Mouse (Mus musculus): ENCODE data around the gene Ankrd44. TPM values are rescaled to one million over a fixed set of nuclear protein-coding genes. Genes with fewer than 3 reads are reported as not detected.

The Ankrd44 gene
- polyA plus RNA-seq, 1 experiment from 2014 or later: 25.8 TPM

GRCm38 (mm10) chr1:54771471-54771870, 154.7 kb downstream of the Ankrd44 start:
- peaks cover 18% of the 10 kb centered on the region for H3K36me3 ChIP-seq
- ATAC-seq (ENCODE audit: insufficient number of reproducible peaks, insufficient read depth, low FRiP score, low TSS enrichment, low read depth): no peak
- H3K4me2 ChIP-seq: no peak overlapping the region
- no peak overlapping the region for H3K4me3 ChIP-seq
- H3K4me1 ChIP-seq: no peaks in the 10 kb centered on the region
- H3K9ac ChIP-seq: no peak overlapping the region
- H3K27me3 ChIP-seq: no peaks in the 10 kb centered on the region
- WGBS: 83% methylated on average over 3 of the region's 3 CpGs
- no peak overlapping the region for H3K27ac ChIP-seq
- peaks cover 8% of the 10 kb centered on the region; the same call in 1 of the 2 replicates for H3K9me3 ChIP-seq

GRCm38 (mm10) chr1:54767221-54767620, 159.0 kb downstream of the Ankrd44 start:
- WGBS: 58% methylated on average over 3 of the region's 3 CpGs
- peaks cover 37% of the 10 kb centered on the region for H3K36me3 ChIP-seq

DNA sequence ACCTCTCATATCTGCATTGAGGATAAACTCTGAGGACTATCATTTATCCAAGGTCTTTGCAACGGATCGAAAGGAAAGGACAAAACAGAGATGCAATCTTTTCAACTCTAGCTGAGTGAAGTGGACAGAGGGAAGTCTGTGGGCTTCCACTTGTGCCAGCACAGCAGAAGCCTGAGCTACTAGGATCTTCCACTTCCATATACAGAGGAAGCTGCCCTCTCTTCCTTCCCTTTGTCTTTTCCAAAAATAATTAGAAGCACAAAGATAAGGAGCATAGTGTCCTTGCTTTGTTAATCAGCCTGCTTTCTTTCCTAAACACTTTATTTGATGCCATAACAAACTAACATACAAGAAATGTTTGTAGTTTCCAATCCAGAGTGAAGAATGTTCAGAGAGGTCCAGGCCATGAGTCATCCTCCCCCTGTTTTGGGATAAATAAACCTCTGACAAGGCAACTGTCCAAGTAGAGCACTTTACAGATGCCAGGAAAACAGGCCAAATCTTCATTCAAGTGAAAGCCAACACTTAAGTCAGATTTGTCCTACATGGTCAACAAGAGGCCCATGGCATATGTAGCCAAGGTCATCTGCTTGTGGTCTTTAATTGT, 160.5 kb downstream of the Ankrd44 start:
- no peak overlapping the region for H3K4me2 ChIP-seq
- ATAC-seq (ENCODE audit: insufficient number of reproducible peaks, insufficient read depth, low FRiP score, low TSS enrichment, low read depth): no peak
- H3K9me3 ChIP-seq: 0 out of 2 replicates have a peak, but pooled peaks cover under 1% of the 10 kb centered on the region
- H3K9ac ChIP-seq: no peak overlapping the region
- 92% methylated on average over 2 of the region's 2 CpGs for WGBS
- H3K27ac ChIP-seq: no peak overlapping the region
- H3K27me3 ChIP-seq: no peaks in the 10 kb centered on the region
- no peaks in the 10 kb centered on the region for H3K4me1 ChIP-seq
- no peak overlapping the region for H3K4me3 ChIP-seq
- H3K36me3 ChIP-seq: peaks cover 37% of the 10 kb centered on the region

More at GRCm38 (mm10) chr1:54767221-54767620, 159.0 kb downstream of the Ankrd44 start:
- Histone ChIP-seq H3K9me3 (peaks cover 8% of the 10 kb centered on the region; the same call in 1 of the 2 replicates), H3K27me3 (no peaks in the 10 kb centered on the region), H3K4me3 (no peak overlapping the region), H3K27ac (no peak overlapping the region), H3K9ac (no peak overlapping the region), H3K4me1 (no peaks in the 10 kb centered on the region), H3K4me2 (no peak overlapping the region)
- ATAC-seq (ENCODE audit: insufficient number of reproducible peaks, insufficient read depth, low FRiP score, low TSS enrichment, low read depth): no peak

GRCm38 (mm10) chr1:54762216-54762807, 163.9 kb downstream of the Ankrd44 start:
- H3K27me3 ChIP-seq: no peaks in the 10 kb centered on the region
- H3K27ac ChIP-seq: no peak overlapping the region
- no peak overlapping the region for H3K4me3 ChIP-seq
- H3K36me3 ChIP-seq: peaks cover 38% of the 10 kb centered on the region
- H3K9me3 ChIP-seq: no peaks in the 10 kb centered on the region
- H3K4me1 ChIP-seq: no peaks in the 10 kb centered on the region
- ATAC-seq (ENCODE audit: insufficient number of reproducible peaks, insufficient read depth, low FRiP score, low TSS enrichment, low read depth): no peak
- 79% methylated on average over 10 of the region's 10 CpGs for WGBS
- no peak overlapping the region for H3K9ac ChIP-seq
- no peak overlapping the region for H3K4me2 ChIP-seq

GRCm38 (mm10) chr1:54759841-54760240, 166.3 kb downstream of the Ankrd44 start:
- Histone ChIP-seq H3K4me1 (no peaks in the 10 kb centered on the region), H3K4me2 (no peak overlapping the region), H3K9ac (no peak overlapping the region), H3K36me3 (peaks cover 25% of the 10 kb centered on the region), H3K4me3 (no peak overlapping the region), H3K27me3 (no peaks in the 10 kb centered on the region), H3K27ac (no peak overlapping the region), H3K9me3 (no peaks in the 10 kb centered on the region)
- ATAC-seq (ENCODE audit: insufficient number of reproducible peaks, insufficient read depth, low FRiP score, low TSS enrichment, low read depth): no peak

GRCm38 (mm10) chr1:54757291-54757690, 168.9 kb downstream of the Ankrd44 start:
- Histone ChIP-seq H3K27ac (no peak overlapping the region), H3K36me3 (peaks cover 24% of the 10 kb centered on the region), H3K9me3 (no peaks in the 10 kb centered on the region), H3K9ac (no peak overlapping the region), H3K4me3 (no peak overlapping the region), H3K27me3 (no peaks in the 10 kb centered on the region), H3K4me2 (no peak overlapping the region), H3K4me1 (no peaks in the 10 kb centered on the region)
- ATAC-seq (ENCODE audit: insufficient number of reproducible peaks, insufficient read depth, low FRiP score, low TSS enrichment, low read depth): no peak
- WGBS: 81% methylated on average over 3 of the region's 3 CpGs

DNA sequence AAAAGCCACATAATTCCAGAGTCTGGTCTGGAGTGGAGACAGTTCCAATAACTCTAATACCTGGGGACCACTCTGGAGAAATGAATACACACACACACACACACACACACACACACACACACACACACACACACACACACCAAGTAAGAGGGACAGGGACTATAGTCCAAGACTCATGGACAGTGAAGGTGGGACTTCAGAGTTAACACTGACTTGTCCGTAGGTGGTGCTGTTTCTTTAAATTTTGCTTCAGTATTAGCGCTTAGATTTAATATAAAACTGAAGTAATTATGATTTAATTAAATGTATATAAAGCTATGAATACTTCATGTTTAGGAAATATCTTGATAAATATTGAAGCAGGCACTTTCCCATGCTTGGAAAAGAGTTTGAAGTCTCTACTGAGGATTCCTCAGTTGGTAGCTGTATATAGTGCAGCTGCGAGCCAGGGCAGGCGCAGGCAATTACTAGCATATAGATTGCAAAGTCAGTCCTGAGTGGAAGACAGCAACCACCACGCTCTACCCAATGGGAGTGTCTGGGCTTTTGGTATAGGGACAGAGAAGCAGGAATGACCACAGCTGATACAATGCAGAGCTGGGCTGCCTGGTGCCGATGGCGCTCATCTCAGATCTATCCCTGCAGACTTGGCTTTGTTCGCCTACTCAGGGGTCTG, 170.4 kb downstream of the Ankrd44 start:
- 79% methylated on average over 8 of the region's 8 CpGs for WGBS
- H3K27me3 ChIP-seq: no peaks in the 10 kb centered on the region

DNA sequence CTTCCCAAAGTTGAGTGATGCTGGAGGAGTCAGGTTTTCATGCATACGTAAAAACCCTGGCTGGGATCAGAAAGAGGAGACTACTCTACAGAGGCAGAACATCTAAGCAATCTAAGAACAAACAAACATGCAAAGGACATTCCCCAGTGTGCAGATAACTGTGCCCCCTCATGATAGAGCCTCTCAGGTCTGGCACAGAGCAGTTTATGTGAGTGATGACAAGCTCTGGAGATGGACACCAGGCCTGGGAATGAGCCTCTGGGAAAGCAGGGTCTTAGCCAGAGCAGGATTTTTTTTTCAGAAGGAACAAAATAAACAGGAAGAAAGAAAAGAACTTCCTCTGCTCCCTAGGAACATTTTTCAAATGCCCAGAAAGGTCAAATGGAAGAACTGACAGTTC, 176.2 kb downstream of the Ankrd44 start:
- no peaks in the 10 kb centered on the region for H3K4me1 ChIP-seq
- no peak overlapping the region for H3K4me2 ChIP-seq
- no peaks in the 10 kb centered on the region for H3K9me3 ChIP-seq
- peaks cover 10% of the 10 kb centered on the region; the same call in 1 of the 2 replicates for H3K36me3 ChIP-seq
- H3K27me3 ChIP-seq: no peaks in the 10 kb centered on the region
- WGBS: 88% methylated on average over 1 of the region's 1 CpGs
- H3K9ac ChIP-seq: no peak overlapping the region
- H3K27ac ChIP-seq: no peak overlapping the region
- H3K4me3 ChIP-seq: no peak overlapping the region
- ATAC-seq (ENCODE audit: insufficient number of reproducible peaks, insufficient read depth, low FRiP score, low TSS enrichment, low read depth): no peak

More for the DNA sequence above, 170.4 kb downstream of the Ankrd44 start:
- no peak overlapping the region for H3K4me2 ChIP-seq
- H3K9me3 ChIP-seq: no peaks in the 10 kb centered on the region
- H3K4me3 ChIP-seq: no peak overlapping the region
- ATAC-seq (ENCODE audit: insufficient number of reproducible peaks, insufficient read depth, low FRiP score, low TSS enrichment, low read depth): no peak
- H3K27ac ChIP-seq: no peak overlapping the region
- H3K9ac ChIP-seq: no peak overlapping the region
- no peaks in the 10 kb centered on the region for H3K4me1 ChIP-seq
- peaks cover 13% of the 10 kb centered on the region for H3K36me3 ChIP-seq

DNA sequence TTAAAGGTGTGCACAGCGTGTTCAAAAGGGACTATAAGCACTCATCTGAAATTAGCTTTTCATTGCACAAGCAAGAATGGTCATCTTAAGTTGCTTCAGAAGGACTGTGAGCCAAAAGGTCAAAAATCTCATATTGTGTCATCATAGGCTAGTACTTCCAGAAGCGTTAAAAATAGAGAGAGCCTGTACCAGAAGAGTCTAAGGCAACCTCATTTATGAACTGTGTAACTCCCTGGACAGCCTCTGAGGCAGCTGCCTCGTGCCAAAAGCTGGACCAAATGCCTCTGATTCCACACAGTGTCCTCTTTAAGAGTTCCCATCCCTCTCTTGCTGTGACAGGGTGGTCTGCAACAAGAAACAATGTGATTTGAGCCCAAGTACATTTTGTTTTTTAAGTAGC, 176.7 kb downstream of the Ankrd44 start:
- no peaks in the 10 kb centered on the region for H3K27me3 ChIP-seq
- peaks cover 10% of the 10 kb centered on the region; the same call in 1 of the 2 replicates for H3K36me3 ChIP-seq
- H3K9ac ChIP-seq: no peak overlapping the region
- 77% methylated on average over 3 of the region's 3 CpGs for WGBS
- H3K27ac ChIP-seq: no peak overlapping the region
- no peak overlapping the region for H3K4me3 ChIP-seq
- no peak for ATAC-seq (ENCODE audit: insufficient number of reproducible peaks, insufficient read depth, low FRiP score, low TSS enrichment, low read depth)
- no peak overlapping the region for H3K4me2 ChIP-seq
- H3K4me1 ChIP-seq: no peaks in the 10 kb centered on the region
- H3K9me3 ChIP-seq: no peaks in the 10 kb centered on the region

GRCm38 (mm10) chr1:54747785-54748420, 178.3 kb downstream of the Ankrd44 start:
- H3K27me3 ChIP-seq: no peaks in the 10 kb centered on the region
- 60% methylated on average over 8 of the region's 8 CpGs for WGBS
- no peak overlapping the region for H3K27ac ChIP-seq
- peaks cover 5% of the 10 kb centered on the region; the same call in 1 of the 2 replicates for H3K36me3 ChIP-seq
- H3K4me2 ChIP-seq: no peak overlapping the region
- no peak overlapping the region for H3K4me3 ChIP-seq
- H3K9me3 ChIP-seq: no peaks in the 10 kb centered on the region
- H3K4me1 ChIP-seq: no peaks in the 10 kb centered on the region
- no peak overlapping the region for H3K9ac ChIP-seq
- ATAC-seq (ENCODE audit: insufficient number of reproducible peaks, insufficient read depth, low FRiP score, low TSS enrichment, low read depth): no peak

GRCm38 (mm10) chr1:54745666-54746065, 180.5 kb downstream of the Ankrd44 start:
- no peak for ATAC-seq (ENCODE audit: insufficient number of reproducible peaks, insufficient read depth, low FRiP score, low TSS enrichment, low read depth)
- Histone ChIP-seq H3K27me3 (no peaks in the 10 kb centered on the region), H3K9me3 (no peaks in the 10 kb centered on the region), H3K27ac (no peak overlapping the region), H3K4me2 (no peak overlapping the region), H3K4me1 (no peaks in the 10 kb centered on the region), H3K36me3 (peaks cover 11% of the 10 kb centered on the region; the same call in 1 of the 2 replicates), H3K9ac (no peak overlapping the region), H3K4me3 (no peak overlapping the region)
